Mouse (Mus musculus) midbrain, embryonic 10.5 days (tissue): Measurements from ENCODE around the gene Zcchc24. TPM values are rescaled to one million over a fixed set of nuclear protein-coding genes. Genes with fewer than 3 reads are reported as not detected.

ENCODE experiments used
- DNase-seq: peaks from one replicate; pipeline ENCODE4 v3.0.0-alpha.2; 2017; ENCODE audit warnings: low spot score
- H3K27ac ChIP-seq: fragments of 300-500 bp; sonication (generic); replicated peaks from 2 replicates; pipeline ENCODE4 v1.5.1; 2016; ENCODE audit warnings: mild to moderate bottlenecking
- H3K27me3 ChIP-seq: fragments of 300-500 bp; sonication (generic); 2 replicates; pipeline ENCODE4 v1.6.1; 2016; ENCODE audit warnings: low read depth, mild to moderate bottlenecking; ENCODE audit not compliant: poor library complexity, severe bottlenecking
- H3K36me3 ChIP-seq: fragments of 300-500 bp; sonication (generic); 2 replicates; pipeline ENCODE4 v1.6.1; 2016; ENCODE audit warnings: mild to moderate bottlenecking, moderate library complexity
- H3K4me1 ChIP-seq: fragments of 300-500 bp; sonication (generic); 2 replicates; pipeline ENCODE4 v1.6.1; 2016
- H3K4me3 ChIP-seq: fragments of 300-500 bp; sonication (generic); 2 replicates; pipeline ENCODE4 v1.5.1; 2016; ENCODE audit warnings: mild to moderate bottlenecking, moderate library complexity
- H3K9me3 ChIP-seq: fragments of 300-500 bp; sonication (generic); replicated peaks from 2 replicates; pipeline ENCODE4 v1.6.1; 2016; ENCODE audit warnings: mild to moderate bottlenecking
- WGBS: fragments of 180-500 bp; shearing (Covaris S2); methylation state at CpG from one replicate; pipeline ENCODE4 v1.1.7; 2016; 5-methylcytosine and 5-hydroxymethylcytosine counted together
- polyA plus RNA-seq: library from polyadenylated mRNA; unstranded; fragments of >200 nt; fragmentation: Nextera tagmentation; extraction: Ambion mirVana; gene quantifications from 2 replicates; pipeline ENCODE4 v1.2.1, GENCODE M21; 2016

Gene Zcchc24
- polyA plus RNA-seq, 1 experiment from 2014 or later = 6.4 TPM

DNA sequence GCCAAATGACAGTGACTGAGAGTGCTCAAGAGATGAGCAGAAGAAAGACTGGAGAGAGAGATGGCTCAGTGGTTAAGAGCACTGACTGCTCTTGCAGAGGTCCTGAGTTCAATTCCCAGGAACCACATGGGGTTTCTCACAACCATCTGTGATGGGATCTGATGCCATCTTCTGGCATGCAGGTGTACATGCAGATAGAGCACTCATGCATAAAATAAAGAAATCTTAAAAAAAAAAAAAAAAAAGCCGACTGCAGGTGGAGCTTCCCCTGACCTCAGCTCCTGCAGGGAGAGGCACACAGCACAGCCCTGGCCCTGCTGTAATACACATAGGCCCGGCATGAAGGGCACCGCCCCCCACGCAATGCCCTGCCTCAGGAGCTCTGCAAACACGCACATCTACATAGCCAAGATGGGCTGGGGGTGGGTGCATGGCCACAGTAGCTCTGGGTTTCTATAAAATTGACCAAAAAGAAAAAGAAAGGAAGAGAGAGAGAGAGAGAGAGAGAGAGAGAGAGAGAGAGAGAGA lies 26.9 kb downstream of the Zcchc24 start:
- H3K36me3 ChIP-seq = no peaks in the 10 kb centered on the region
- H3K4me1 ChIP-seq = peaks cover 9% of the 10 kb centered on the region
- H3K27ac ChIP-seq = no peak overlapping the region
- H3K4me3 ChIP-seq = no peak overlapping the region
- DNase-seq = no peak
- WGBS = 62% methylated on average over 5 of the region's 5 CpGs
- no peaks in the 10 kb centered on the region for H3K27me3 ChIP-seq
- H3K9me3 ChIP-seq = no peaks in the 10 kb centered on the region

- no peak overlapping the region for H3K4me3 ChIP-seq
- H3K27ac ChIP-seq = no peak overlapping the region
- DNase-seq = no peak
- no peaks in the 10 kb centered on the region for H3K36me3 ChIP-seq
- H3K4me1 ChIP-seq = peaks cover 9% of the 10 kb centered on the region
- no peaks in the 10 kb centered on the region for H3K27me3 ChIP-seq
- 79% methylated on average over 3 of the region's 3 CpGs for WGBS
- no peaks in the 10 kb centered on the region for H3K9me3 ChIP-seq
Observed at GRCm38 (mm10) chr14:25741211-25741610, 27.6 kb downstream of the Zcchc24 start.

DNA sequence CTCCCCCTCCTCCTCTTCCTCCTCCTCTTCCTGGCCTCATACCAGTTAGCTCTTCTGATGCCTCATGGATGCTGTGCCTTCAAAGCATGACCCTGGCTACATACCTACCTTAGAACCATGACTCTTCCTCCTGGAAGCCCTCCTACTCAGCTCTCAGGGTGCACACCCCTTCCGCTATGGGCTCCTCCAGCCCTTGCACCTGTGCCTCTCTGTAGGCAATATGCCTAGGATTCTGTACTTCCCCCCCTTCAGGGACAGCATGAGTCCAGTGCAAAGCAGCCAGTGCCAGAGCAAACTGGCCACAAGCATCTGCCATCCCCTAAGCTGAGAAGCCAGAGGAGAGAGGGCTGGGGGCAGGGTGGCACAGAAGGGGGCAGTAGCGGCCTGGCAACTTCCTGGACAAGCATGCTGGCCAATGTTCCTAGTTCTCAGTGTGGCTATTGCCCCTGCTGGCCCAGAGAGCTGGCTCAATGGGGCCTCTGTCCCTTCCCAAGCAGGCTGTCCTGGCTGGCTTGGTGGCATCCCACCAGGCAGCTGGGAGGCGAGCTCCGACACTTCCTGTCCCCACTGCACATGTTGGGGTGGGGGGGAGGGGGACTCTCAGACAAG lies 28.8 kb downstream of the Zcchc24 start:
- no peaks in the 10 kb centered on the region for H3K9me3 ChIP-seq
- H3K27me3 ChIP-seq = no peaks in the 10 kb centered on the region
- H3K36me3 ChIP-seq = no peaks in the 10 kb centered on the region
- DNase-seq = no peak
- H3K27ac ChIP-seq = no peak overlapping the region
- WGBS = 85% methylated on average over 4 of the region's 4 CpGs
- H3K4me1 ChIP-seq = peaks cover 13% of the 10 kb centered on the region
- H3K4me3 ChIP-seq = no peak overlapping the region

DNA sequence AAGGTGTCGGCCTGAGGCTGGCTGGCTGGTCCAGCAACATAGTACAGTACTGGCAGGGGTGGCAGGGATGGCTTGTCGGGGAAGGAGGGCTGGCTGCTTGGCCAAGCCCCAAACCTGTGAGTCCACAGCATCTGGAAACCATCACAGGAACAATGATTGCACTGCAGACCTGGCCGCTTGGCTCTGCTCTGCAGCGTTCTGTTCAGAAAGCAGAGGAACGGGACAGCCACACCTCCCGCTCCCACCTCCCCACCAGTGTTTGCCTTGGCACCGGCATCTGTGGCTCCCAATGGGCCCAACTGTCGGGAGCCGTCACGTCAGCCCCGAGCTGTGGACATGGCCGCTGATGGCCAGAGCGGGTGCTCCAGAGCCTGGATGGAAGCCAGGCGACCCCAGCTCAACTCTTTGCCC lies 30.2 kb downstream of the Zcchc24 start:
- Histone ChIP-seq H3K36me3 (no peaks in the 10 kb centered on the region), H3K9me3 (no peaks in the 10 kb centered on the region), H3K4me1 (peaks cover 23% of the 10 kb centered on the region), H3K4me3 (no peak overlapping the region), H3K27ac (peak overlapping the region; percentile 34; the same call in 1 of the 2 replicates), H3K27me3 (no peaks in the 10 kb centered on the region)
- DNase-seq = no peak
- WGBS = 75% methylated on average over 14 of the region's 14 CpGs

DNA sequence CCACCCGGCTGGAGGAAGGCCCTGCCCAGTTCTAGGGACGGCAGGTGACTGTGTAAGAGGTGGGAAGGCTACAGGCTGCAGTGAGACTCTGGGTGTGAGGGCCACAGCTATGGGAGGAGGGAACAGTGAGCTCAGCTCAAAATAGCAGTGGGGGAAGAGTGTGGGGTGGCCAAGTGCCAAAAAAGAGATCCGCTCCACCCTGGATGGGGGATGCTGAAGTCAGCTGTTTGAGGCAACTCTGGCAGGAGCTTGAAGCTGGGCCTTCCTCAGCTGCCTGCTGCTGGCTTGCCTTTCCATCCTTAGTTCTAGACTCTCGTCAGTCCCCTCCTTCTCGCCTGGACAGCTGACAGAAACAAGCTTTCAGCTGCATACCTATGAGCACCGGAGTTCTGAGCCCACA lies 32.2 kb downstream of the Zcchc24 start:
- Histone ChIP-seq H3K36me3 (no peaks in the 10 kb centered on the region), H3K27me3 (no peaks in the 10 kb centered on the region), H3K27ac (no peak overlapping the region), H3K4me1 (peaks cover 23% of the 10 kb centered on the region), H3K9me3 (no peaks in the 10 kb centered on the region), H3K4me3 (no peak overlapping the region)
- WGBS = 91% methylated on average over 6 of the region's 6 CpGs
- no peak for DNase-seq

GRCm38 (mm10) chr14:25736140-25736539 lies 32.7 kb downstream of the Zcchc24 start:
- H3K4me3 ChIP-seq = no peak overlapping the region
- no peak overlapping the region for H3K27ac ChIP-seq
- H3K4me1 ChIP-seq = peaks cover 23% of the 10 kb centered on the region
- H3K27me3 ChIP-seq = no peaks in the 10 kb centered on the region
- no peak for DNase-seq
- no peaks in the 10 kb centered on the region for H3K36me3 ChIP-seq
- H3K9me3 ChIP-seq = no peaks in the 10 kb centered on the region
- 86% methylated on average over 3 of the region's 3 CpGs for WGBS

- DNase-seq = no peak
Observed at GRCm38 (mm10) chr14:25734736-25735716, 33.8 kb downstream of the Zcchc24 start.

DNA sequence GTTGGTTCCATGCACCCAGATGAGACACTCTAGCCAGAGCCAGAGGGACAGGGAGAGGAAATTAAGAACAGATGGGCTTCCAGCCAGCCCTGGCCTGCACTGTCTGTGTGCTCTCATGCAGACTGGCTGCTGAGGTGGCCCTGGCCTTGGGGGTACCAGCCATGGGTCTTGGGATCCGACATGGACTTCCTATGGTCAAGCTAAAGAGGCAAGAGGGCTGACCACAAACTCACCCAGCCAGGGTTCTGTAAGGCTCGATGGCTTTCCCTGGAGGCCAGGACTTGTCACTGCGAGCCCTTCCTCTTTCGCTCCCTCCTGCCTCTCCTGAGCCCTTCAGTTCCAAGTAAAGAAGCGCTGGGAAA lies 41.7 kb downstream of the Zcchc24 start:
- H3K27me3 ChIP-seq = no peaks in the 10 kb centered on the region
- no peak for DNase-seq
- 0 out of 2 replicates have a peak overlapping the region, but pooled peaks have one; percentile 38 for H3K27ac ChIP-seq
- WGBS = 75% methylated on average over 5 of the region's 5 CpGs
- H3K36me3 ChIP-seq = no peaks in the 10 kb centered on the region
- no peak overlapping the region for H3K4me3 ChIP-seq
- peaks cover 15% of the 10 kb centered on the region for H3K4me1 ChIP-seq
- H3K9me3 ChIP-seq = no peaks in the 10 kb centered on the region

More at GRCm38 (mm10) chr14:25734736-25735716, 33.8 kb downstream of the Zcchc24 start:
- Histone ChIP-seq H3K9me3 (no peaks in the 10 kb centered on the region), H3K4me3 (no peak overlapping the region), H3K27me3 (no peaks in the 10 kb centered on the region), H3K4me1 (peaks cover 17% of the 10 kb centered on the region), H3K27ac (peak overlapping the region; percentile 64), H3K36me3 (no peaks in the 10 kb centered on the region)
- 52% methylated on average over 17 of the region's 17 CpGs for WGBS

DNA sequence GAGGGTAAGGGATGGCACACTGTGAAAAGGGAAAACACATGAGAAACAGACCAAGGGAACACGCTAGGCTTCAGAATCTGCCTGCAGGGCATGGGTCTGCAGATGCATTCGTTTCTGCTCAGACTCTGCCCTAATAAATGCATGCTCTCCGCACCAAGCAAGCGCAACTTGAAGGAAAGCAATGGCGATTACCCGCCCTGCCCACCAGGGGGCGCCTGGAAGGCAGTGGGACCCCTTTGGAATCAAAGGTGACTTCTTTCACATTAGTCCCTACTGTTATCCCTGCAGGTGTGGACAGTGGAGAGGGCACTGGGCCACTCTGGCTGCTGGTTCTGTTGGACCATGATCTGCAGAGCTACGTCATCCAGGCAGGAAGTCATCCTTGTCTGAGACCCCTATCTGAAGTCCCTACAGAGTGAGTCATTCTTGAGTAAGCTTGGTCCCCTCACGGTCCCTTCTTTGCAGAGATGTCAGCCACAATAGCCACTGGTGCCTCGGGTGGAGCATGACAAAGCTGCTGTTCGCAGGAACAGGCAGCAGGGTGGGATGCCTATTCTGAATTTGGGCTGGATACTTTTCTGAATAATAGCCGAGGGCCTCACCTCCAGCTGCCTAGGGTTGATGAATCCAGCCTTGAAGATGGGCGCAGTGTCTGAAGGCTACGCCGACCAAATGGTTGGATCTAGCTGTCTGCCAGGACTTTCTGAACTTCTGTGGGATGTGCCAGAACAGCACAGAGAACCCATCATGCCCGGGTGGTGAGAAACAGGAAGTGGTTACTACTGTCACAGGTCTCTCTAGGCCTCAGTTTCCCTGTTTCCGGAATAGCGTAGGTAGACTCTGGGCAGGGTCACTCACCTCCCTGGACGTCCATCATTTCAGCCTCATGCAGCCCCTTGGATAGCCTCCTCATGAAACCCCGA lies 42.4 kb downstream of the Zcchc24 start:
- Histone ChIP-seq H3K9me3 (no peaks in the 10 kb centered on the region), H3K4me1 (peaks cover 15% of the 10 kb centered on the region), H3K36me3 (no peaks in the 10 kb centered on the region), H3K4me3 (no peak overlapping the region), H3K27ac (no peak overlapping the region), H3K27me3 (no peaks in the 10 kb centered on the region)
- WGBS = 59% methylated on average over 20 of the region's 20 CpGs
- peak; percentile 71 for DNase-seq

- H3K4me3 ChIP-seq = no peak overlapping the region
- no peaks in the 10 kb centered on the region for H3K9me3 ChIP-seq
- no peak for DNase-seq
- WGBS = 38% methylated on average over 4 of the region's 4 CpGs
- H3K27me3 ChIP-seq = no peaks in the 10 kb centered on the region
- 0 out of 2 replicates have a peak overlapping the region, but pooled peaks have one; percentile 49 for H3K27ac ChIP-seq
- no peaks in the 10 kb centered on the region for H3K36me3 ChIP-seq
- peaks cover 15% of the 10 kb centered on the region for H3K4me1 ChIP-seq
Observed at GRCm38 (mm10) chr14:25725690-25726089, 43.1 kb downstream of the Zcchc24 start.

- Histone ChIP-seq H3K27ac (0 out of 2 replicates have a peak overlapping the region, but pooled peaks have one; percentile 49), H3K9me3 (no peaks in the 10 kb centered on the region), H3K4me3 (no peak overlapping the region), H3K4me1 (peaks cover 15% of the 10 kb centered on the region), H3K36me3 (no peaks in the 10 kb centered on the region), H3K27me3 (no peaks in the 10 kb centered on the region)
- no peak for DNase-seq
- 85% methylated on average over 11 of the region's 11 CpGs for WGBS
Observed at GRCm38 (mm10) chr14:25725032-25725497, 43.8 kb downstream of the Zcchc24 start.
